Mouse (Mus musculus): ENCODE results near the gene Loxl3. TPM values are rescaled to one million over a fixed set of nuclear protein-coding genes. Genes with fewer than 3 reads are reported as not detected.

Loxl3 gene
- polyA plus RNA-seq, 1 experiment from 2014 or later = 16.2 TPM

- no peak overlapping the region for H3K4me3 ChIP-seq (ENCODE audit: low read depth, low read length)
- no peak for ATAC-seq (ENCODE audit: insufficient number of reproducible peaks, insufficient read depth, low FRiP score, low read depth)
- H3K4me2 ChIP-seq (replicated peaks; ENCODE audit: low read depth, low read length) = no peak overlapping the region
- H3K27me3 ChIP-seq (ENCODE audit: control insufficient read depth, insufficient read depth, low read length) = no peaks in the 10 kb centered on the region
- WGBS = 89% methylated on average over 1 of the region's 1 CpGs
- H3K36me3 ChIP-seq (ENCODE audit: control insufficient read depth, insufficient read depth, low read length) = no peaks in the 10 kb centered on the region
- no peaks in the 10 kb centered on the region for H3K9me3 ChIP-seq (ENCODE audit: control insufficient read depth, low read depth, low read length)
- no peak overlapping the region for H3K27ac ChIP-seq (ENCODE audit: low read length)
- no peak overlapping the region for H3K9ac ChIP-seq (replicated peaks; ENCODE audit: low read depth, low read length)
- no peaks in the 10 kb centered on the region for H3K4me1 ChIP-seq (ENCODE audit: control insufficient read depth, insufficient read depth, low read length)
Measured at GRCm38 (mm10) chr6:83003082-83003481, 30.9 kb upstream of the Loxl3 start.

GRCm38 (mm10) chr6:83003850-83004249 lies 30.1 kb upstream of the Loxl3 start:
- Histone ChIP-seq H3K4me2 (replicated peaks; ENCODE audit: low read depth, low read length) (no peak overlapping the region), H3K4me3 (ENCODE audit: low read depth, low read length) (no peak overlapping the region), H3K9me3 (ENCODE audit: control insufficient read depth, low read depth, low read length) (no peaks in the 10 kb centered on the region), H3K4me1 (ENCODE audit: control insufficient read depth, insufficient read depth, low read length) (no peaks in the 10 kb centered on the region), H3K27me3 (ENCODE audit: control insufficient read depth, insufficient read depth, low read length) (no peaks in the 10 kb centered on the region), H3K36me3 (ENCODE audit: control insufficient read depth, insufficient read depth, low read length) (no peaks in the 10 kb centered on the region), H3K9ac (replicated peaks; ENCODE audit: low read depth, low read length) (no peak overlapping the region), H3K27ac (ENCODE audit: low read length) (no peak overlapping the region)
- no peak for ATAC-seq (ENCODE audit: insufficient number of reproducible peaks, insufficient read depth, low FRiP score, low read depth)
- WGBS = 84% methylated on average over 5 of the region's 5 CpGs

- H3K4me2 ChIP-seq (replicated peaks; ENCODE audit: low read depth, low read length) = no peak overlapping the region
- no peak for ATAC-seq (ENCODE audit: insufficient number of reproducible peaks, insufficient read depth, low FRiP score, low read depth)
- H3K9ac ChIP-seq (replicated peaks; ENCODE audit: low read depth, low read length) = no peak overlapping the region
- no peaks in the 10 kb centered on the region for H3K4me1 ChIP-seq (ENCODE audit: control insufficient read depth, insufficient read depth, low read length)
- H3K9me3 ChIP-seq (ENCODE audit: control insufficient read depth, low read depth, low read length) = no peaks in the 10 kb centered on the region
- no peaks in the 10 kb centered on the region for H3K27me3 ChIP-seq (ENCODE audit: control insufficient read depth, insufficient read depth, low read length)
- no peak overlapping the region for H3K27ac ChIP-seq (ENCODE audit: low read length)
- no peak overlapping the region for H3K4me3 ChIP-seq (ENCODE audit: low read depth, low read length)
- WGBS = 74% methylated on average over 2 of the region's 2 CpGs
- no peaks in the 10 kb centered on the region for H3K36me3 ChIP-seq (ENCODE audit: control insufficient read depth, insufficient read depth, low read length)
Measured at GRCm38 (mm10) chr6:83004309-83004708, 29.7 kb upstream of the Loxl3 start.

GRCm38 (mm10) chr6:83004872-83005271 lies 29.1 kb upstream of the Loxl3 start:
- no peaks in the 10 kb centered on the region for H3K27me3 ChIP-seq (ENCODE audit: control insufficient read depth, insufficient read depth, low read length)
- 62% methylated on average over 7 of the region's 7 CpGs for WGBS
- H3K9me3 ChIP-seq (ENCODE audit: control insufficient read depth, low read depth, low read length) = no peaks in the 10 kb centered on the region
- H3K4me2 ChIP-seq (replicated peaks; ENCODE audit: low read depth, low read length) = no peak overlapping the region
- no peaks in the 10 kb centered on the region for H3K36me3 ChIP-seq (ENCODE audit: control insufficient read depth, insufficient read depth, low read length)
- H3K4me1 ChIP-seq (ENCODE audit: control insufficient read depth, insufficient read depth, low read length) = 0 out of 2 replicates have a peak, but pooled peaks cover under 1% of the 10 kb centered on the region
- H3K27ac ChIP-seq (ENCODE audit: low read length) = no peak overlapping the region
- H3K9ac ChIP-seq (replicated peaks; ENCODE audit: low read depth, low read length) = no peak overlapping the region
- no peak for ATAC-seq (ENCODE audit: insufficient number of reproducible peaks, insufficient read depth, low FRiP score, low read depth)
- no peak overlapping the region for H3K4me3 ChIP-seq (ENCODE audit: low read depth, low read length)

GRCm38 (mm10) chr6:83005444-83006011 lies 28.4 kb upstream of the Loxl3 start:
- Histone ChIP-seq H3K36me3 (ENCODE audit: control insufficient read depth, insufficient read depth, low read length) (no peaks in the 10 kb centered on the region), H3K4me3 (ENCODE audit: low read depth, low read length) (no peak overlapping the region), H3K4me2 (replicated peaks; ENCODE audit: low read depth, low read length) (no peak overlapping the region), H3K27me3 (ENCODE audit: control insufficient read depth, insufficient read depth, low read length) (no peaks in the 10 kb centered on the region), H3K27ac (ENCODE audit: low read length) (no peak overlapping the region), H3K4me1 (ENCODE audit: control insufficient read depth, insufficient read depth, low read length) (0 out of 2 replicates have a peak, but pooled peaks cover 3% of the 10 kb centered on the region), H3K9ac (replicated peaks; ENCODE audit: low read depth, low read length) (no peak overlapping the region), H3K9me3 (ENCODE audit: control insufficient read depth, low read depth, low read length) (no peaks in the 10 kb centered on the region)
- no peak for ATAC-seq (ENCODE audit: insufficient number of reproducible peaks, insufficient read depth, low FRiP score, low read depth)
- 77% methylated on average over 10 of the region's 10 CpGs for WGBS

GRCm38 (mm10) chr6:83006114-83006513 lies 27.9 kb upstream of the Loxl3 start:
- Histone ChIP-seq H3K9ac (replicated peaks; ENCODE audit: low read depth, low read length) (no peak overlapping the region), H3K27me3 (ENCODE audit: control insufficient read depth, insufficient read depth, low read length) (no peaks in the 10 kb centered on the region), H3K4me3 (ENCODE audit: low read depth, low read length) (no peak overlapping the region), H3K36me3 (ENCODE audit: control insufficient read depth, insufficient read depth, low read length) (no peaks in the 10 kb centered on the region), H3K4me2 (replicated peaks; ENCODE audit: low read depth, low read length) (no peak overlapping the region), H3K27ac (ENCODE audit: low read length) (no peak overlapping the region), H3K9me3 (ENCODE audit: control insufficient read depth, low read depth, low read length) (no peaks in the 10 kb centered on the region), H3K4me1 (ENCODE audit: control insufficient read depth, insufficient read depth, low read length) (0 out of 2 replicates have a peak, but pooled peaks cover 3% of the 10 kb centered on the region)
- no peak for ATAC-seq (ENCODE audit: insufficient number of reproducible peaks, insufficient read depth, low FRiP score, low read depth)
- WGBS = 80% methylated on average over 6 of the region's 6 CpGs

GRCm38 (mm10) chr6:83008659-83009058 lies 25.3 kb upstream of the Loxl3 start:
- WGBS = 32% methylated on average over 3 of the region's 3 CpGs
- H3K4me2 ChIP-seq (replicated peaks; ENCODE audit: low read depth, low read length) = no peak overlapping the region
- H3K9ac ChIP-seq (replicated peaks; ENCODE audit: low read depth, low read length) = no peak overlapping the region
- no peak overlapping the region for H3K4me3 ChIP-seq (ENCODE audit: low read depth, low read length)
- H3K4me1 ChIP-seq (ENCODE audit: control insufficient read depth, insufficient read depth, low read length) = 0 out of 2 replicates have a peak, but pooled peaks cover 3% of the 10 kb centered on the region
- no peaks in the 10 kb centered on the region for H3K27me3 ChIP-seq (ENCODE audit: control insufficient read depth, insufficient read depth, low read length)
- H3K9me3 ChIP-seq (ENCODE audit: control insufficient read depth, low read depth, low read length) = no peaks in the 10 kb centered on the region
- H3K36me3 ChIP-seq (ENCODE audit: control insufficient read depth, insufficient read depth, low read length) = no peaks in the 10 kb centered on the region
- no peak overlapping the region for H3K27ac ChIP-seq (ENCODE audit: low read length)
- no peak for ATAC-seq (ENCODE audit: insufficient number of reproducible peaks, insufficient read depth, low FRiP score, low read depth)

- H3K9ac ChIP-seq (replicated peaks; ENCODE audit: low read depth, low read length) = no peak overlapping the region
- no peak overlapping the region for H3K4me2 ChIP-seq (replicated peaks; ENCODE audit: low read depth, low read length)
- 37% methylated on average over 7 of the region's 7 CpGs for WGBS
- H3K9me3 ChIP-seq (ENCODE audit: control insufficient read depth, low read depth, low read length) = no peaks in the 10 kb centered on the region
- 0 out of 2 replicates have a peak, but pooled peaks cover 3% of the 10 kb centered on the region for H3K4me1 ChIP-seq (ENCODE audit: control insufficient read depth, insufficient read depth, low read length)
- no peak overlapping the region for H3K4me3 ChIP-seq (ENCODE audit: low read depth, low read length)
- no peaks in the 10 kb centered on the region for H3K36me3 ChIP-seq (ENCODE audit: control insufficient read depth, insufficient read depth, low read length)
- no peak overlapping the region; the same call in 1 of the 2 replicates for H3K27ac ChIP-seq (ENCODE audit: low read length)
- no peaks in the 10 kb centered on the region for H3K27me3 ChIP-seq (ENCODE audit: control insufficient read depth, insufficient read depth, low read length)
- no peak for ATAC-seq (ENCODE audit: insufficient number of reproducible peaks, insufficient read depth, low FRiP score, low read depth)
Measured at GRCm38 (mm10) chr6:83010010-83010409, 24.0 kb upstream of the Loxl3 start.

GRCm38 (mm10) chr6:83011255-83011654 lies 22.7 kb upstream of the Loxl3 start:
- Histone ChIP-seq H3K36me3 (ENCODE audit: control insufficient read depth, insufficient read depth, low read length) (no peaks in the 10 kb centered on the region), H3K27ac (ENCODE audit: low read length) (no peak overlapping the region), H3K9ac (replicated peaks; ENCODE audit: low read depth, low read length) (no peak overlapping the region), H3K4me3 (ENCODE audit: low read depth, low read length) (no peak overlapping the region), H3K4me2 (replicated peaks; ENCODE audit: low read depth, low read length) (no peak overlapping the region), H3K4me1 (ENCODE audit: control insufficient read depth, insufficient read depth, low read length) (0 out of 2 replicates have a peak, but pooled peaks cover 3% of the 10 kb centered on the region), H3K9me3 (ENCODE audit: control insufficient read depth, low read depth, low read length) (no peaks in the 10 kb centered on the region), H3K27me3 (ENCODE audit: control insufficient read depth, insufficient read depth, low read length) (no peaks in the 10 kb centered on the region)
- no peak for ATAC-seq (ENCODE audit: insufficient number of reproducible peaks, insufficient read depth, low FRiP score, low read depth)
- WGBS = 77% methylated on average over 7 of the region's 7 CpGs
